Mouse (Mus musculus) brain, adult 2 months (tissue): ENCODE data around the gene Stam.
A peak's percentile ranks its signal among the peaks of the same experiment; 100 is the strongest.
"Not testable (repeated sequence)": the region's sequence is repeated elsewhere in the genome, so short reads cannot be mapped to it uniquely, and the experiment has no call there.

Experiments
- DNase-seq: peaks from one replicate; pipeline ENCODE4 v3.0.0; 2011; ENCODE audit warnings: low read depth, low spot score

Stam gene

GRCm38 (mm10) chr2:14073362-14074220, at the start of gene Stam:
Gene Stam (plus strand): TSS chr2:14074098.
- peak; percentile 96 for DNase-seq

- DNase-seq = no peak
These were observed 32.6 kb upstream of the Stam start for GRCm38 (mm10) chr2:14041249-14041648.

- DNase-seq = no peak
These were observed 30.9 kb upstream of the Stam start for GRCm38 (mm10) chr2:14043011-14043410.

GRCm38 (mm10) chr2:14043577-14044170, 30.2 kb upstream of the Stam start:
- DNase-seq = no peak

GRCm38 (mm10) chr2:14048381-14048780, 25.5 kb upstream of the Stam start:
- DNase-seq = peak; percentile 95

GRCm38 (mm10) chr2:14048808-14049207, 25.1 kb upstream of the Stam start:
- DNase-seq = no peak

GRCm38 (mm10) chr2:14053618-14054017, 20.3 kb upstream of the Stam start:
- DNase-seq = no peak

- DNase-seq = no peak
These were observed 19.7 kb upstream of the Stam start for GRCm38 (mm10) chr2:14054163-14054562.

GRCm38 (mm10) chr2:14054716-14055115, 19.2 kb upstream of the Stam start:
- no peak for DNase-seq

GRCm38 (mm10) chr2:14055168-14055565, 18.7 kb upstream of the Stam start:
- DNase-seq = peak; percentile 70

- DNase-seq = peak; percentile 93
These were observed 18.1 kb upstream of the Stam start, which contains the start of gene Hacd1 for GRCm38 (mm10) chr2:14055566-14056331. Gene Hacd1 (minus strand): TSS chr2:14056135.

GRCm38 (mm10) chr2:14065704-14066650, 7.9 kb upstream of the Stam start:
- DNase-seq = no peak

GRCm38 (mm10) chr2:14069027-14069426, 4.9 kb upstream of the Stam start:
- no peak for DNase-seq

- peak; percentile 18 for DNase-seq
These were observed 3.4 kb upstream of the Stam start for GRCm38 (mm10) chr2:14070466-14070865.

- DNase-seq = no peak
These were observed 913 bp upstream of the Stam start for GRCm38 (mm10) chr2:14073008-14073361.

- DNase-seq = peak; percentile 29
These were observed 463 bp downstream of the Stam start for GRCm38 (mm10) chr2:14074221-14074901.

GRCm38 (mm10) chr2:14078527-14078926, 4.6 kb downstream of the Stam start:
- not testable (repeated sequence) for DNase-seq

- no peak for DNase-seq
These were observed 26.6 kb downstream of the Stam start for GRCm38 (mm10) chr2:14100533-14100932.

- DNase-seq = no peak
These were observed 28.7 kb downstream of the Stam start for GRCm38 (mm10) chr2:14102603-14103002.

- no peak for DNase-seq
These were observed 30.0 kb downstream of the Stam start for GRCm38 (mm10) chr2:14103924-14104323.

- peak; percentile 68 for DNase-seq
These were observed 33.8 kb downstream of the Stam start for GRCm38 (mm10) chr2:14107673-14108072.
